ENCODE assay signal across 19 mouse cellular contexts in the genomic region with DNA sequence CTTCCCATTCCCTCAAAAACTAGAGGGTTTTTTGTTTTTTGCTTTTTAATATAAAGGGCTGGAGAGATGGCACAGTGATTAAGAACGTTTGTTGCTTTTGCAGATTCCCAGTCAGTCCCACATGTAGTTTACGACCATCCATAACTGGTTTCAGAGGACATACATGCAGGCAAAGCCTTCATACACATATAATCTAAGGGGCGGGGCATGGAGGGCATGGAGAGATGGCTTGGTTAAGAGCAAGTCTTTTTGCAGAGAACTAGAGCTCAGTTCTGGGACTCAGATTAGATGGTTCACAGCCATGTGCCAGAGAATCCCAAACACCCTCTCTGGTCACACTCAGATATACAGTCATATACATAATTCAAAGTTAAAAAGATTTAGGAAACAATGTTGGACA.
"Had no signal": no experiment of that assay in that cellular context is flagged by ENCODE, and none has a peak within 500 bp of the region (broad histone marks: within the 10 kb centered on the region; RNA-seq: fewer than 3 reads in every experiment).

No protein-coding gene starts in this region.

- DNase-seq: kidney, adult 18-20 months; kidney, adult 9 months; kidney, postnatal 25 days; layer of hippocampus, postnatal 36 days; liver, postnatal 0 days; lung, postnatal 10 days; lung, postnatal 36 days; retina, postnatal 1 day; right cerebral cortex, postnatal 25 days; spleen, adult 18-20 months; thymus, adult 18-20 months; thymus, postnatal 36 days had no signal

- H3K9me3 ChIP-seq: lung, embryonic 15.5 days; midbrain, embryonic 12.5 days; midbrain, embryonic 15.5 days; neural tube, embryonic 13.5 days had no signal

- H3K4me1 ChIP-seq: lung, embryonic 15.5 days; midbrain, embryonic 12.5 days; midbrain, embryonic 15.5 days; neural tube, embryonic 13.5 days had no signal

- H3K27me3 ChIP-seq: lung, embryonic 15.5 days; midbrain, embryonic 12.5 days; midbrain, embryonic 15.5 days; neural tube, embryonic 13.5 days had no signal

- H3K4me3 ChIP-seq: left cerebral cortex, adult 2 months; lung, embryonic 15.5 days; midbrain, embryonic 12.5 days; midbrain, embryonic 15.5 days; neural tube, embryonic 13.5 days had no signal

- H3K27ac ChIP-seq: left cerebral cortex, adult 2 months; liver, embryonic 14.5 days; lung, embryonic 15.5 days; midbrain, embryonic 12.5 days; midbrain, embryonic 15.5 days; neural tube, embryonic 13.5 days had no signal

- ATAC-seq: intestine, embryonic 16.5 days; liver, postnatal 0 days had no signal

- H3K9ac ChIP-seq: liver, embryonic 14.5 days; liver, postnatal 0 days; lung, embryonic 15.5 days; midbrain, embryonic 12.5 days; midbrain, embryonic 15.5 days; neural tube, embryonic 13.5 days had no signal

- H3K4me2 ChIP-seq: lung, embryonic 15.5 days; midbrain, embryonic 12.5 days; midbrain, embryonic 15.5 days; neural tube, embryonic 13.5 days had no signal
